38 mouse cellular contexts compared by ENCODE assay signal in genomic region chr7:124026908-124027307, GRCm38 (mm10). TPM values are rescaled to one million over a fixed set of nuclear protein-coding genes. Genes with fewer than 3 reads are reported as not detected.
"Had no signal": no experiment of that assay in that cellular context is flagged by ENCODE, and none has a peak within 500 bp of the region (broad histone marks: within the 10 kb centered on the region; RNA-seq: fewer than 3 reads in every experiment).

No protein-coding gene starts in this region.

- H3K4me1 ChIP-seq: heart, embryonic 10.5 days; heart, embryonic 12.5 days; heart, embryonic 13.5 days; heart, embryonic 15.5 days; hindbrain, embryonic 10.5 days; hindbrain, embryonic 12.5 days; hindbrain, embryonic 13.5 days; hindbrain, embryonic 15.5 days; intestine, embryonic 15.5 days had no signal

- H3K4me2 ChIP-seq: heart, embryonic 11.5 days; heart, embryonic 12.5 days; heart, embryonic 13.5 days; heart, embryonic 15.5 days; hindbrain, embryonic 12.5 days; hindbrain, embryonic 13.5 days; hindbrain, embryonic 14.5 days; hindbrain, embryonic 15.5 days; intestine, embryonic 15.5 days had no signal

- H3K9me3 ChIP-seq: heart, embryonic 10.5 days; hindbrain, embryonic 12.5 days; hindbrain, embryonic 13.5 days; hindbrain, embryonic 15.5 days; intestine, embryonic 15.5 days had no signal

- H3K4me3 ChIP-seq: heart, embryonic 10.5 days; heart, embryonic 12.5 days; heart, embryonic 13.5 days; heart, embryonic 15.5 days; hindbrain, embryonic 10.5 days; hindbrain, embryonic 12.5 days; hindbrain, embryonic 13.5 days; hindbrain, embryonic 15.5 days; intestine, embryonic 15.5 days; layer of hippocampus, adult 2 months; left cerebral cortex, adult 2 months had no signal

- H3K27me3 ChIP-seq: heart, embryonic 12.5 days; heart, embryonic 13.5 days; heart, embryonic 15.5 days; hindbrain, embryonic 12.5 days; hindbrain, embryonic 13.5 days; hindbrain, embryonic 15.5 days; intestine, embryonic 15.5 days had no signal

- H3K27ac ChIP-seq: heart, embryonic 10.5 days; heart, embryonic 13.5 days; heart, embryonic 15.5 days; hindbrain, embryonic 10.5 days; hindbrain, embryonic 12.5 days; hindbrain, embryonic 13.5 days; hindbrain, embryonic 14.5 days; hindbrain, embryonic 15.5 days; hindbrain, postnatal 0 days; intestine, embryonic 15.5 days; kidney, postnatal 0 days; layer of hippocampus, adult 2 months; left cerebral cortex, adult 2 months had no signal

- H3K9ac ChIP-seq: heart, embryonic 12.5 days; heart, embryonic 13.5 days; heart, embryonic 15.5 days; hindbrain, embryonic 12.5 days; hindbrain, embryonic 13.5 days; hindbrain, embryonic 14.5 days; hindbrain, embryonic 15.5 days; intestine, embryonic 15.5 days had no signal

- H3K36me3 ChIP-seq: heart, embryonic 10.5 days; heart, embryonic 12.5 days; heart, embryonic 13.5 days; heart, embryonic 15.5 days; hindbrain, embryonic 10.5 days; hindbrain, embryonic 12.5 days; hindbrain, embryonic 13.5 days; hindbrain, embryonic 15.5 days; intestine, embryonic 15.5 days had no signal

- DNase-seq: heart, postnatal 10 days; heart, postnatal 14 days; heart, postnatal 36 days; heart, postnatal 4 days; kidney, adult 11 months; kidney, adult 18-20 months; kidney, adult 2 months; kidney, adult 8-10 months; kidney, adult 9 months; kidney, postnatal 10 days; kidney, postnatal 14 days; kidney, postnatal 25 days; kidney, postnatal 36 days; kidney, postnatal 4 days; layer of hippocampus, adult 9-11 months; layer of hippocampus, postnatal 36 days had no signal

- ATAC-seq: hindbrain, embryonic 16.5 days; hindbrain, postnatal 0 days; inflammation-experienced regulatory T-cells, adult 6 months; intestine, embryonic 15.5 days; intestine, embryonic 16.5 days; intestine, postnatal 0 days had no signal

RNA-seq across cellular contexts. Expression of gene Hs3st4, which starts 44.2 kb away (rescaled TPM):
- total RNA-seq: heart, postnatal 14 days; heart, postnatal 36 days; hematopoietic stem cell, adult 5-6 weeks had no signal
- polyA plus RNA-seq: inflammation-experienced regulatory T-cells, adult 6 months; intestine, embryonic 14.5 days; intestine, postnatal 0 days; kidney, adult 2 months; large intestine, adult 2 months had no signal
